Mouse (Mus musculus): Measurements from ENCODE around the gene Camp. TPM values are rescaled to one million over a fixed set of nuclear protein-coding genes. Genes with fewer than 3 reads are reported as not detected.

Gene Camp
- total and polyA plus RNA-seq, 3 experiments, result 0.12 TPM; not detected in 2

DNA sequence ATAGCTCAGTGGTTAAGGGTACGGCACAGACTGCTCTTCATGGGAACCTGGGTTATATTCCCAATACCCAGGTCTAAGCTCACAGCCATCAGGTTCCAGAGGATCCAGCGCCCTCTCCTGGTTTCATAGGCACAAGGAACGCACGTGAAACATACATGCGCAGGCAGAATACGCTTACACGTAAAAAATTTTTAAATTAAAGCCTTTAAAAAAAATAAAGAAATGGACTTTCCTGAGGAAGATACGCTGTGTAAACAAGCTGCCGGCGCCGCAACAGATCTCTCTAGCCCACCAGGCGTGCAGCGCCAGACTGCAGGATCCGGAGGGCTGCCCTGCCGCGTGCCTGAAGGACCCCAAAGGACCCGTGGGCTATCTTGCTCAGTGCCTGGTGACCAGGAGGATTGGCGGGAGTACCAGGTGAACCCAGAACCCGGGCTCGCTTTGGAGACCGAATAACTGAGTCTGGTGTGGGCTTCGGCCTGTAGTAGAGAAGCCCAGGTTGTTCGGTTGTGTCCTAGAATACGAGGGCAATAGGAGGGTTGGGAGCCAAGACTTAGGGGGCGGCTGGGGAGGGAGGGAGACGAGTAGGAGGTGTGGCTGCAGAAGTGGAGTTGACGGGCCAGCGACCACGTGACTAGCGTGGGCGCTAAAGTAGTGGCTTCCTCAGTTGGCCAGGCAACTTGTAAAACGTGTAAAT, 16.9 kb downstream of the Camp start, which contains the start of gene Nme6:
Gene Nme6, plus strand, starts transcription at position 359 of the 697 bp plus-strand sequence.
- no peaks in the 10 kb centered on the region for H3K27me3 ChIP-seq (ENCODE audit: insufficient read depth, low read length)
- DNase-seq (ENCODE audit: low spot score) (peak; percentile 74), ATAC-seq (ENCODE audit: extremely low read depth, insufficient number of reproducible peaks, low FRiP score, poor library complexity, severe bottlenecking) (peak; percentile 90)

DNA sequence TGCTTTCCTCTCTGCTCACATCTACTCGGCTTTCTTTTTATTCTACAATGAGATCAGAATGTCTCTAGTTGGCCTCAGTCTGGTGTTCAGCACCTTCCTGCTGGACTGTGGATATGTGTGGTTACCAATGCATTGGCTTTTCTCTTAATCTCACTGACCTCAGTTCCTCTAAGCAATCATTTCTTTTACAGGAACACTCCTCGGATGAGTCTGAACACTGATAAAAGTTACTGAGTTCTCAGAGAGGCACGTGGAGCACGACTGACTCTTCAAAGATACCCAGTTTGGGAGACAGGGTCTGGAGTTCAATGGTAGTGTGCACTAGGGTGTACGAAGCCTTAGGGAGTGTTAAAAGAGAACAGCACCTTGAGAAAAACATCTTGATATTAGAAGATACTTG, 23.2 kb downstream of the Camp start:
- Histone ChIP-seq H3K27me3 (ENCODE audit: insufficient read depth, low read length) (no peaks in the 10 kb centered on the region), H3K9me3 (replicated peaks) (no peaks in the 10 kb centered on the region), H3K36me3 (replicated peaks) (peaks cover 14% of the 10 kb centered on the region), H3K4me1 (ENCODE audit: insufficient read depth, low read depth, low read length) (peaks cover 31% of the 10 kb centered on the region), H3K4me3 (ENCODE audit: low read depth, low read length) (no peak overlapping the region)
- peak; percentile 59 for ATAC-seq (ENCODE audit: extremely low read depth, insufficient number of reproducible peaks, low FRiP score, poor library complexity, severe bottlenecking)
- DNase-seq (ENCODE audit: low spot score), result no peak
- TF ChIP-seq GATA1 (IDR thresholded peaks at IDR 0.05; ENCODE audit: borderline replicate concordance, low read length) (no peak), TAL1 (conservative IDR thresholded peaks at IDR 0.05; ENCODE audit: low read depth, low read length) (no peak), POLR2AphosphoS5 (IDR thresholded peaks at IDR 0.05; ENCODE audit: insufficient replicate concordance, low read depth, low read length) (no peak), GATA2 (IDR thresholded peaks at IDR 0.05; ENCODE audit: borderline replicate concordance, low read depth, low read length) (no peak)

More for the DNA sequence above, 16.9 kb downstream of the Camp start, which contains the start of gene Nme6:
- Histone ChIP-seq H3K36me3 (replicated peaks) (peaks cover 35% of the 10 kb centered on the region), H3K4me1 (ENCODE audit: insufficient read depth, low read depth, low read length) (peaks cover 24% of the 10 kb centered on the region), H3K4me3 (ENCODE audit: low read depth, low read length) (peak within 1 kb of the TSS; percentile 74), H3K9me3 (replicated peaks) (no peaks in the 10 kb centered on the region)
- TF ChIP-seq CTCF (IDR thresholded peaks at IDR 0.05; ENCODE audit: low read depth, low read length), result peak; percentile 41
- TF ChIP-seq GATA2 (IDR thresholded peaks at IDR 0.05; ENCODE audit: borderline replicate concordance, low read depth, low read length), result no peak

DNA sequence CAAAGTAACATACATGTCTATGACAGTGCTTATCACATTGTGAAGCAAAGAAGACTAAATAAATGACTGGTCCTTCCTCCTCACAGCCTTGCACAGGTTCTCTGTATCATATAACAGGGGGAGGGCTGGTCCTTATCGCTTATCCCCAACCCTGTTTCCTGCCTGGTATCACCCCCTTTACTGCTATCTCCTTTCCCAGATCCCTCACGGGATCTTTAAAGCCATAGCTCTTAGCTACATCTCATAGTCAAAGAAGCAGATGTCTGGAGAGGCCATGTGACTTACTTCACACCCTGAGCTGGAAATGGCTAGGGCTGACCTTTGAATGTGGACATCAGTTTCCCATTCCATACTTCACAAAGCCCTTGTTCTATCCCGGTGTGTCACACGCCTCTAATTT, 23.7 kb downstream of the Camp start:
- DNase-seq (ENCODE audit: low spot score), result peak; percentile 49
- Histone ChIP-seq H3K27me3 (ENCODE audit: insufficient read depth, low read length) (no peaks in the 10 kb centered on the region), H3K9me3 (replicated peaks) (no peaks in the 10 kb centered on the region), H3K4me1 (ENCODE audit: insufficient read depth, low read depth, low read length) (peaks cover 31% of the 10 kb centered on the region), H3K36me3 (replicated peaks) (peaks cover 13% of the 10 kb centered on the region), H3K4me3 (ENCODE audit: low read depth, low read length) (no peak overlapping the region)
- peak; percentile 95 for ATAC-seq (ENCODE audit: extremely low read depth, insufficient number of reproducible peaks, low FRiP score, poor library complexity, severe bottlenecking)
- TF ChIP-seq GATA1 (IDR thresholded peaks at IDR 0.05; ENCODE audit: borderline replicate concordance, low read length), result no peak
- no peak for TF ChIP-seq GATA2 (IDR thresholded peaks at IDR 0.05; ENCODE audit: borderline replicate concordance, low read depth, low read length)
- peak; percentile 89 for TF ChIP-seq TAL1 (conservative IDR thresholded peaks at IDR 0.05; ENCODE audit: low read depth, low read length)
- TF ChIP-seq CTCF (IDR thresholded peaks at IDR 0.05; ENCODE audit: low read depth, low read length), result no peak
- TF ChIP-seq POLR2AphosphoS5 (IDR thresholded peaks at IDR 0.05; ENCODE audit: insufficient replicate concordance, low read depth, low read length), result no peak

DNA sequence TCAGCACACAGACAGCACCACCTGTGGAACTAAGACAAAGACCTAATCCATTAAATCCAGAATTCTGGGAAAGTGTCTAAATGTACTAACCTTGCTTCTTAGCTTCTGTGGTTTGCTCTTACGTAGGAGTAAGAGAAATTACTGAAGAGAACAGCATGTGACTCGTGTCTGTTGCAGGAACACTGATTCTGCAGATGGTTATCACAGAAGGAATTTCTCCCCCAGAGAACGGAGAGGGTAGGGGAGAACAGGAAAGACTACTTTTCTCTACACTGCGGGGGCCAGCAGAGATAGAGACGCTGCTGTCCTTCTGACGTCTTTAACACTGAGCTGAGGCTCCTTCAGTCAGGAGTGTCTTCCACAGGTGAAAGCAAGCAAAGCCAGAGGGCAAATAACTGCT, 33.1 kb downstream of the Camp start:
- Histone ChIP-seq H3K4me3 (ENCODE audit: low read depth, low read length) (no peak overlapping the region), H3K4me1 (ENCODE audit: insufficient read depth, low read depth, low read length) (no peaks in the 10 kb centered on the region), H3K36me3 (replicated peaks) (no peaks in the 10 kb centered on the region), H3K9me3 (replicated peaks) (no peaks in the 10 kb centered on the region), H3K27me3 (ENCODE audit: insufficient read depth, low read length) (peaks cover 5% of the 10 kb centered on the region; the same call in 1 of the 2 replicates)
- DNase-seq (ENCODE audit: low spot score) (no peak), ATAC-seq (ENCODE audit: extremely low read depth, insufficient number of reproducible peaks, low FRiP score, poor library complexity, severe bottlenecking) (no peak)
- TF ChIP-seq TAL1 (conservative IDR thresholded peaks at IDR 0.05; ENCODE audit: low read depth, low read length) (no peak), POLR2AphosphoS5 (IDR thresholded peaks at IDR 0.05; ENCODE audit: insufficient replicate concordance, low read depth, low read length) (no peak), GATA1 (IDR thresholded peaks at IDR 0.05; ENCODE audit: borderline replicate concordance, low read length) (no peak), GATA2 (IDR thresholded peaks at IDR 0.05; ENCODE audit: borderline replicate concordance, low read depth, low read length) (no peak), CTCF (IDR thresholded peaks at IDR 0.05; ENCODE audit: low read depth, low read length) (no peak)

DNA sequence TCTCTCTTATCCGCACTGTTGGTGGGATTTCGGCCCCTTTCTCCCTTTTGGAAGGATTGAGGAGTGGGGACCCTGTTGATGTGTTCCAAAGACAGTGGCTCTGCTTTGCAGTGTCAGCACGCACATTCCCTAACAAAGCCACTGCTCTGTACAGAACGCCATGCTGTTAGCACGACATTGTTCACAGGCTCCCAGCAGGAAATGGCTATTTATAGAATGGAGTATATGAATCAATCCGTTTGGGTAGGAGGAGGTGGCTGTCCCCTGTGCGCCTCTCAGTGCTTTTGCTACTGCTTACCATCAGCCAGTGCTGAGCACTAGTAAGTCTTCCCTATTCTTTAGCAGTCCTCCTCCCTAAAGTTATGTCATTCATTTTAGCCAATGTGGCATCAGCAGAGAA, 36.0 kb downstream of the Camp start:
- DNase-seq (ENCODE audit: low spot score), result no peak
- ATAC-seq (ENCODE audit: extremely low read depth, insufficient number of reproducible peaks, low FRiP score, poor library complexity, severe bottlenecking), result no peak
- no peaks in the 10 kb centered on the region for H3K36me3 ChIP-seq (replicated peaks)
- H3K27me3 ChIP-seq (ENCODE audit: insufficient read depth, low read length), result peaks cover 5% of the 10 kb centered on the region; the same call in 1 of the 2 replicates
- peaks cover under 1% of the 10 kb centered on the region; the same call in 1 of the 2 replicates for H3K4me1 ChIP-seq (ENCODE audit: insufficient read depth, low read depth, low read length)
- no peak overlapping the region for H3K4me3 ChIP-seq (ENCODE audit: low read depth, low read length)
- TF ChIP-seq GATA1 (IDR thresholded peaks at IDR 0.05; ENCODE audit: borderline replicate concordance, low read length) (no peak), TAL1 (conservative IDR thresholded peaks at IDR 0.05; ENCODE audit: low read depth, low read length) (no peak), POLR2AphosphoS5 (IDR thresholded peaks at IDR 0.05; ENCODE audit: insufficient replicate concordance, low read depth, low read length) (no peak), CTCF (IDR thresholded peaks at IDR 0.05; ENCODE audit: low read depth, low read length) (no peak), GATA2 (IDR thresholded peaks at IDR 0.05; ENCODE audit: borderline replicate concordance, low read depth, low read length) (no peak)
- no peaks in the 10 kb centered on the region for H3K9me3 ChIP-seq (replicated peaks)

DNA sequence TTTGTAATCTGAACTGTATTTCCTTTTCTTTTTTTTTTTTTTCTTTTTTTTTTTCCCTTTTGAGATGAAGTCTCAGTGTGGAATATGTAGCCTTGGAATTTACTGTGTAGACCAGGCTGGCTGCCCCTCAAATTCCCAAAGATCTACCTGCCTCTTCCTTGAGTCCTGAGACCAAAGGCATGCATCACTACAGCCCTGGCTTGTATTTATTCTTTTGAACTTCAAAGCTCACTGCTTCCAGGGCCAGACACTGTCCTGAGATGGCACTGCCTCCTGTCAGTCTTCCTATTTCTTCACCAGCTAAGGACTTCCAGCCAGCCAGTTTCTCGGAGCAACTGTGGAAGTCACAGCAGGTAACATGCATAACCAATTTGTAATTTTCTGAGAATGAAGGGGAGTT, 37.4 kb downstream of the Camp start, which contains the start of gene Spink8:
Gene Spink8, plus strand, starts transcription at position 301 of the 400 bp plus-strand sequence.
- TF ChIP-seq TAL1 (conservative IDR thresholded peaks at IDR 0.05; ENCODE audit: low read depth, low read length) (no peak), GATA1 (IDR thresholded peaks at IDR 0.05; ENCODE audit: borderline replicate concordance, low read length) (no peak), CTCF (IDR thresholded peaks at IDR 0.05; ENCODE audit: low read depth, low read length) (no peak), POLR2AphosphoS5 (IDR thresholded peaks at IDR 0.05; ENCODE audit: insufficient replicate concordance, low read depth, low read length) (no peak)
- Histone ChIP-seq H3K36me3 (replicated peaks) (no peaks in the 10 kb centered on the region), H3K27me3 (ENCODE audit: insufficient read depth, low read length) (peaks cover 5% of the 10 kb centered on the region; the same call in 1 of the 2 replicates), H3K9me3 (replicated peaks) (no peaks in the 10 kb centered on the region), H3K4me1 (ENCODE audit: insufficient read depth, low read depth, low read length) (peaks cover 7% of the 10 kb centered on the region; the same call in 1 of the 2 replicates), H3K4me3 (ENCODE audit: low read depth, low read length) (no peak within 1 kb of the TSS)
- no peak for ATAC-seq (ENCODE audit: extremely low read depth, insufficient number of reproducible peaks, low FRiP score, poor library complexity, severe bottlenecking)
- no peak for DNase-seq (ENCODE audit: low spot score)
